Mouse (Mus musculus): ENCODE data around the gene Stab2.

Gene Stab2

DNA sequence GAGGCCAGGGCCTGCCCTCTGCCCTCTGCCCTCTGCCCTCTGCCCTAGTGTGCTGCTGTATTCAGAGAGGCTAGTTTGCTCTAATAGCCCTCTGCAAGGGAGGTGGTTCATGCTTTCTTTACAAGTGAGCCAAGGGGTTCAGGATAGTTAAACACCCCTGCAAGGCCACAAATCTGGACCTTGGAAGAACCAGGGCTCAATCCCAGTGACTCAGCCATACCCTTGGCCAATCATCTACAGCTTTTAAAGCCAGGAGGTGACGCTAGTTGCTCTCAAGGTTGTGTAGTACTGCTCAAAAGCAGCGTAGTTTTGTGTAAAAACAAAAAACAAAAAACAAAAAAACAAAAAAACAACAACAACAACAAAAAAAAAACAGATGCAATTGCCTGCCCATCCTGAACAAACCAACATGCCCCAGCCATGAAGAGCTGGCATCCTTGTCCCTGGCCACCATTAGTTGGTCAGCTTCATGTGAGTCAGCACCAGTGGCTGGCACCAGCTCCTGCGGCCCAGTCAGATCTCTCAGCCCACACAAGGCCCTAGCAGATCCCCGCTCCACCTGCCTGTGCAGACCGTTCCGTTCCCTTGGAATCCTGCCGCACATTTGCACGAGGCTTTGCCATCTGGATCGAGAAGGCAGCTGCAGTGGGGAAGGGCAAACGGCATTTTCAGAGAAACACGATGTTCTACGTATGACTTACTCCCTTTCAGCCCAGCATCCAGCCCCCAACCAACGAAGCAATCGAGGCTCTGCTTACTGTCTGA lies 117.5 kb downstream of the Stab2 start:
- DNase-seq (ENCODE audit: low spot score): no peak

DNA sequence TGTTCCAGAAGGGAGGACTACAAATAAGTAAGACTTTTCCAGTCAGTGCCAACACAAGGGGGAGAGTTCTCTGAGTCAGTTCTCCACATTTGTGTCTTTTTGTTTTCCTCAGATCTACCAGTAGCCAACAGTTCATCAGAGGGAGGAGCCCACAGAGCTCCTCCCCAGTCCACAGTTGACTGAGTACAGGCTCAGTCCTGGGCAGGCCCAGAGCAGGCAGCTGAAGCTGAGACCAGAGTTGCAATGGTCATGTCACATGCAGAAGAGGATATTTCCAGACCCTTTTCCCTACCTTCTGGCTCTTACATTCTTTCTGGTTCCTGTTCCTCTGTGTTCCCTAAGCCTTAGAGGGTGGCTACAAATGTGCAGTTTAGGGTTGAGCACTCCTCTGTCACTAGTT lies 118.4 kb downstream of the Stab2 start:
- no peak for DNase-seq (ENCODE audit: low spot score)

DNA sequence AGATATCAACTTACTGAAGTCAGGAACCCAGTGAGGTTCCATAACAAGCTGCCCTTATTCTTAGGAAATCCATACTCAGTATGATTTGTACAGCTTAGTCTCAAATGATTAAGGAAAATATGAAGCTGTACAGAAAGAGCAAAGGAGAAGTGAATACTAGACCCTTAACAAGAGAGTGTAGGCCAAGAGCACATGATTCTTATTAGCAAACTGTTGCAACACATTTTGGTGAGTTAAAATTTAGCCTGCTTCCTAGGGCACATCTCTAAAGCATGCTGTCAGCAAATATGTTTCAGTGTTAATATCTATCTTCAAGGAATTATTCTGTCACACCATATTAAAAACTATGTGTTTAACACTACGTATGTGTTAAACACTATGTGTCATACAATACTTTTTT lies 121.4 kb downstream of the Stab2 start:
- no peak for DNase-seq (ENCODE audit: low spot score)

DNA sequence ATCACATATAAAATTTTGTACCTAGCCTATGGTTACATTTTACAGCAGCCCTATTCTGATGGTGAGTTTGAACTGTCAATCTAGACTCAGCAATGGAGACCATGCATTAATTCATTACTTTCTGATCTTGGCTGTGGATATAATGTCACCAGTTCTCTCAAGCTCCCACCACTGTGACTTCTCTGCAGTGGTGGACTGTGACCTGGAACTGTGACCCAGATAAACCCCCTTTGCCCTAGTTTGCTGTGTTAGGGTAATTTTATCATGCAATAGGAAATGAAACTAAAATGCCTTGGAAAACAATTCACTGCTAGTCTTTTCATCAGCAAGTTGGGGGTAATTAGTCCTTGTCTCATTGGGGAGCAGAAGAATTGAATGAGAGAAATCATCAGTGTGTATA lies 126.4 kb downstream of the Stab2 start:
- no peak for DNase-seq (ENCODE audit: low spot score)

DNA sequence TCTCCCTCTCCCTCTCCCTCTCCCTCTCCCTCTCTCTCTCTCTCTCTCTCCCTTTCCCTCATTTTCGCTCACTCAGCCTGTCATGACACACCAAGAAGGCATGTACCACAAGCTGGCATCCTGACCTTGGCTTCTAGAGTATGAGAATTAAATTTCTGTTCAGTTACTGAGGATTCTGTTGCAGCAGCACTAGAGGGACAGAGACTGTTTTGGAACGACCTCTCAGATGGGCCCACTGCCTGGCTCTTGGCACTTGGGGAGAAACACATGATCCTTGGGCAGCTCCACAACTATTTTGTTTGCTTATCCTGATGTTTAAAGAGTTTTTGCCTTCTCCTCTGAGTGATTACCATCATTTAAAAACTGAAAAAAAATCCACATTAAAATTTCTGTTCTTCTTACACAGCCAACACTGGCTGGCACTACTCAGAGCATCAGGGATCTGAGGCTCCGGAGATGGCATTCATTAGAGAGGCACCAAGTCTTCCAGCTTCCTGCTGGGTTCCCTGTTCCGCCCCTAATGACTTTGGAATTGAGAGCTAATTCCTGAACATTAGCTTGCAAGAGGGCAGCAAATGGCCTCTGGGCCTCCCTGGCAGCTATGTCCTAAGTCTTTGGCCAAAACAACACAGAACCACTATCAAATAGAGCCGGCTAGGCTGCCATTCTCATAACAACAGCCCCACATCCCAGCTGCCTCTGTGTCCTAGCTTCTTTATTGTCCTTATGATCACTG lies 127.6 kb downstream of the Stab2 start:
- peak; percentile 10 for DNase-seq (ENCODE audit: low spot score)

DNA sequence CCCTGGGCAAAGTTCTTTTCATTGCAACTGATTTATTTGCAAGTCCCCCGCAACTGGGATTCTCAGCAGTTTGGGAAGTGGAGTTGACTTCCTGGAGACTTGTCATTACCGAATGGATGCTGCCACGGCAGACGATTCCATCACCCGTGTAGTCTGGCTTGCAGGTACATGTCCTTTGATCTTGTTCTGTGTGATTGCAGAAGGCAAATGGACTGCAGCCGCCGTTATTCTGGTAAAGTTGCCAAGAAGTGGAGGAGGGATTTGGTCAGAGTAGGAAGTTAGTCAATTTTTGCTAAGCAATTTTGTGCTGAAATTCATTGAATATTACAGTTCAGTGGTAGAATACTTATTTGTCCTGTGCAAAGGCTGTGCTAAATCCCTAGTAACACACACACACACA lies 129.1 kb downstream of the Stab2 start:
- no peak for DNase-seq (ENCODE audit: low spot score)

DNA sequence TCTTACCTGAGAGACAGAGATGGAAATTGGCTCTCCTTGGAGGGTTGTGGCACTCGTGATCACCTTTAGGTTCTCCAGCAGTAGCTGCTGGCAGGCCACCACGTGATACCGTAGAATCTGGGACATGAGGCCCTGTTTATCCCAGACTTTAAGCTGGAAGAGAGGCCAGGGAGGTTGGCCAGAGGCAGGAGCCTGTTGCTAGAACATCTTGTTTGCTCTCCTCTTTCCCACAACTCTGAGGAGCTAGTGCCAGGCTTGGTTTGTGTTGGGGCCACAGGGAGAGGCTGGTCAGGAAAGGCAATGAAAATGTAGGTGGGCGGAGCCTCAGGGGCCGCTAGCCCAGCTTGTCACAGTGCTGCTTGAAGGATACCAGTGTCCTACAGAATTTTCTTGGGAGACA lies 135.2 kb downstream of the Stab2 start:
- no peak for DNase-seq (ENCODE audit: low spot score)

DNA sequence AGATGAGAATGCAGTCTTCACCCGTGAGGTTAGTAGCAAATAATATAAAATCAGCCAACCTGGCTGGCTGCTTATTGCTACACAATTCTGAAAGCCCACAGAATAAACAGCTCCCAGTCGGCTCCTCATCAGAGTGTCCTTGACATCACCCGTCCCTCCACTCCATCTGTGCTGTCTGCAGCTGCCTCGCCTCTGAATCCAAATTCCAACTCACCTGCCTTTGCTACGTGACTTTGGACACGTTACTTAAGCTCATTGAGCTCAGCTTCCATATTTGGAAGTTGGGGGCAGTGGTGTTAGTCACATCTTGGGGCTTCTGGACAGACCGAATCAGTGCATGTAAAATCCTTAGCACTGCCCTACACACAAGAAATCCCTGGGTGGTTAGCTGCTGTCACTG lies 135.7 kb downstream of the Stab2 start:
- no peak for DNase-seq (ENCODE audit: low spot score)

DNA sequence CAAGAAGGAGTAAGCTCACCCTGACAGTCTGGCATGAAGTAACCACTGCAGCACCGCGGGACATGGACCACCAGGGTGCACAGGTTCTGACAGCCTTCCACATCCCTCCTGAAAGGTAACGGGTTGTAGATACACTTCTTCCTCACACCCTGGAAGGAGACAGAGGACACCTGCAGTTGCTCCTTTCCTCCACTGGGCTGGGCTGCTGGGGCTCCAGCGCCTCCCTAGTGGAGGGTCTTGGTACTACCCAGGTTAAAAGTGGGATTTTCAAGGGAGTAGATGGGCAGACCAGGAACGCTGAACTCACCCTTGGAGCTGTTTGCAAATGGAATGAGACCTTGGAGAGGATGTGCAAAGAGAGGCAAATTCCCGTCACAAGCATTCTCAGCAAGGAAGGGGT lies 144.4 kb downstream of the Stab2 start:
- DNase-seq (ENCODE audit: low spot score): no peak

DNA sequence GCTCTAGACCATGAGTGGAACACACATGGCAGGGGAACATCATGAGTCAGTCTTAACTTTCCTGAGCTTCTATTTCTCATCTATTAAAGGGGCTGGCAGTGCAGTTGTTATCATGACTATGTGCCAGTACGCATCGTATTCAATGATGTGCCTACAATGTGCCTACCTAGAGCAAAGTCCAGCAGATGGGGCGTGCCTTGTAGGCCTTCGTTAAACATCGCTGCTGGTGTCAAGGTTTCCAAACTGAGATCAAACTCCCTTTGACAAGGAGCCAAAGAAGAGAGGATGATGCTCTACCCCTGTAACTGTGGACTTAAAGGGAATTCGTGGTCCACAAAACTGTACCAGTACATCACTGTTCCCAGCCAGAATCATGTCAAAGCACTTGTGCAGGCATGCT lies 145.3 kb downstream of the Stab2 start:
- no peak for DNase-seq (ENCODE audit: low spot score)

DNA sequence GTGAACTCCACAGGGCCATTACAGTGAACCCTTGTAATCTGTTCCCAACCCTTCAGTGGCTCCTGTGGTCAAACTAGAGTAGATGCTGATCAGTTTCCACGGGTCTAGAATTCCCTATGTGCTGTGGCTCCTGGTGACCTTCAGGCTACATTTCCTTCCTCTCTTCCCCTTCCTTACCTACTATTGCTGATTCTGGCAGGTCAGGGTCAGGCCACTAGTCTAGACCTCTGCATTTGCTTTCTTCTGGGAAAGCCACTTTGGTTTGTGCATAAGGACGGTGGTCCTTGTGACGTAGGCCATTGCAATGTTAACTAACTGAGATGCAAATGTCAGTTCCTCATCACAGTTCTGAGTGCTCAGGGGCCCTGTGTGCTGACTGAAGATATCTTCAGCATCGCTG lies 147.4 kb downstream of the Stab2 start:
- DNase-seq (ENCODE audit: low spot score): no peak

DNA sequence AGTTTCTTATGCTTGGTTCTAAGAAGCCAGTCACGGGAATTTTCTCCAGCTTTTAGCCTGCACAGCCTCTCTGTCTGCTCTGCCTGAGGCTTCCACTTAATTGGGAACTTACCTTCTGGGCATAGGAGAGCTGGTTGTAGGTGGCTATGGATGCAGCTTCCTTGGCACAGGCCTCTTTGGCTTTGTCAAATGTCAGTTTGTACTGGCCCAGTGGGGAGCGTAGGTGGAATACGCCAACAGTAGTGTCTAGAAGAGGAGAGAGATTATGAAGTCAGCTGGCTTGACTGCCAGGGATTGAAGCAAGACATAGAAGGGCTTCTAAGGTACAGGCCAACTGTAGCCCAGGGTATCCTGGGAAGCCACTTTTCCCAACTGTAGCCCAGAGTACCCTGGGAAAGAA lies 154.4 kb downstream of the Stab2 start:
- no peak for DNase-seq (ENCODE audit: low spot score)

DNA sequence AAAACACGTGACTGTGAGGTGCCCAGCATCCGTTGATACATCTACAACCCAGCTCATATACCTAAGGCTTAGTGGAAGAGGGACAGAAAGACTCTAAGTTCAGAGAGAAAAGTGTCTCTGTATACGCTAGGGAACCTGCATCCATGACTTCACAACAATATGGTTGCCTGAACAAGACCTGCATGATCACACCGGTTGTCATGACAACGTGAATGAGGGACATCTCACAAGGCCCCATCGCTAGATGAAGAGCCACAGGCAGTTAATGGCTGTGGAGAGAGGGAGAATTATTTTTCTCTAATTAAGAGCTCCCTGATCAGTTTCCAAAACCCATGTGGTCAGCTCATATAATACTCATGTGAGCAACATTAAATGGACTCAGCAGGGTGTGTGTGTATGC lies 155.7 kb downstream of the Stab2 start:
- DNase-seq (ENCODE audit: low spot score): no peak

DNA sequence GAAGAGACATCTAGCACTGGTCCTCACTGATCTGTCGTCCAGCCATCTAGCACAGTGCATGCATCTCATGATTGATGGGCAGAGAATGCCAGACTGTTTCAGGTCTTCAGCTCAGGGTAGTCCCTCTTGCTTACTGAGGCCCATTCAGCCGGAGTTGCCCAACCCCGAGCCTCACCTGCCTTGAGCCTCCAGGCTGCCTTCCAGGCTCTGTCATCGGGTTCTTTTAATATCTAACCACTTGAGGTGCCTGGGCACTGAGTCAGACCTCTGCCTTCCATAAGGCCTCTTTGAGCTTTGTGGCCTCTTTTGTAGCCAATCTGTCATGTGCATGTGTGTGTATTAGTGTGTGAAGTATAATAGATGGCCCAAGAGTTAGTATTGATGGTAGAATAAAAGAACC lies 158.3 kb downstream of the Stab2 start:
- no peak for DNase-seq (ENCODE audit: low spot score)

DNA sequence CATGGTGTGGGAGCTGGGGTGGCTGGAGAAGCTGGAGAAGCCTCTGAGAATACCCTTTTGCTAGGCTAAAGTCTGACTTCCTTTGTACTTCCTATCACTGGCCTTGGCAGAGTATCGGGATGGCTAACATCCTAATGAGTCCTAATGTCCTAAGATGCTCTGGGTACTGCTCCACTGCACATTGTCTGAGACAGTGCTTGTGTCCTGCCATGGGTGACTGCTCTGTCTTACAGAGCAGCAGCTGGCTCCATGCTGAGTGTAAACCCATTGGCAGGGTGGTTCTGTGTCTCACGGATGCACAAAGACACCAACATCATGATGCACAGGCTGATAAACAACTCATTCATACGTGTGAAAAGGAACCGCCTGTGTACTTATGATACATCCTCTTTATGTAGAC lies 158.7 kb downstream of the Stab2 start:
- no peak for DNase-seq (ENCODE audit: low spot score)

DNA sequence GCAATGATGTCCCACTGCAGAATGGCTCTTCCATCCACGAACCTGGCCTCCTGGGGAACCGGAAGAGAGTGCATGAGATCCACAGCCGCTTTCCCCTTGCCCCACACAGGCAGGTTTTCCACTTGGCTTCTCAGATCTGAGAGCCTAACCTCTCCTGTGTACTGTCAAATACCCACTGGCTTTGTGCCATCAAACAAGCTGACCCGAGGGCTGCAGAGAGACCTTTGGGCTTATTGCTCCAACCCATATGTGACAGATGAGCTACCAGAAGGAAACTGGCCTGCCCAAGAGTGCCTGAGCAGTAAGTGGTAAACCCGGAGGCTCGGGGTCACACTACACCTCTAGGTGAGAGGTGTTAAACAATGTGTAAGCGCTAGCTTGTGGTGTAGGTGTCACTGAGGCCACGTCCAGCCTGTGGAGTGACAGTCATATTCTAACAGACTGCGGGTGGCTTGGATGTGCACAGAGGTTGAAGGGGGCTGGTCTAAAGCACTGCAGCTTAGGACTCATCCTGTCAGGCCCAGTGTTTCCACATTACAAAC lies 160.8 kb downstream of the Stab2 start:
- no peak for DNase-seq (ENCODE audit: low spot score)

DNA sequence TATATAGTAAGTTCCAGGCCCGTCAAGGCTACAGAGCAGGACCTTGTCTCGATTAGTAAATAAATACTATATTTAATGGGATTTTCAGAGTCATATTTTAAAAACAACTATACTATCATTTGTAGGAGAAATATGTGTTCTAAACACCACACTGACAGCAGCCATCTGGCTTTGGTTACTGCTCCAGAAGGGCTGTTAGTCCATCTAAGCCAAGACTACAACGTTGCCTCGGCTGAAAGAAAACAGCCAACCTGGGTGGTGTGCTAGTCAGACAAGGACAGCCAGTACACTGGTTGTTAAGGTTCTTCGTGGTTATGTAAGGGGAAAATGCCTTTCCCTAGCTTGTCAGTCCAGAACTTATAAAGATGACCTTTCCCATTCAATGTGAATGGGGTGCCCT lies 165.2 kb downstream of the Stab2 start:
- no peak for DNase-seq (ENCODE audit: low spot score)

DNA sequence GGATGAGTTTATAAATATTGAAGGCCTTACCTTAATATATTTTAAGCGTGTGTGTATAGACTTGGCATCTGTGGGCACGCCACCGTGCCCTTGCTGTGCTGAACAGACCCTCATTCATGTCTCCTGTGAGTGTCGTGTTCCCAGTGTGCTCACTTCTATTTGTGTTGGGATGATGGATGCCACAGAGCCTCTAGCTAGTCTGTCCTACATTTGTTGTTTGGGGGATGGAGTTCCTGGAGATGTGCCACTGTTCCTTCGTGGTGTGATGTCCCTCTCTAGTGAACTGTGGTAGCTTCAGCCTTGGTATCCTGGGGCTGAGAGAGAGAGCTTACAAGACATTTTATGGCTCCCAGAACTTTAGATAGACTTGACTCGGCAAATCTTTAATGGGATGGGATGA lies 169.0 kb downstream of the Stab2 start:
- DNase-seq (ENCODE audit: low spot score): no peak

DNA sequence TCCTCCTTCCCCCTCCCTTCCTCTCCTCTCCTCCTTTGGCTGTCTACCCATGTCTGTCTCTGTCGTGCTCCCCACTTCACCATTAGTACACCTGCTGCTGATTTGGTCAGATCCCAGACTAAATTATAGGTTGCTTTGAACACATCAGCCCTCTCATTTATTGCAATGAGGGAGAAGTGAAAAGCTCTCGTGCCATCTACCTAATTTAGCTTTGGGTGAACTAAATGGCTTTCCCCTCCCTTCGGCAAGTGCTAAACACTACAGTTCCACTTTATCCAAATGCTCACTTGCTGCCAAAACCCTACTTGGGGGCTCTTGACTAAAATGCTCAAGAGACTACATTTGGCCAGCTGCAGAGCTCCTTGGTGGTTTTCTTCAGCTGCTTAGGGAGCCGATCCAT lies 171.0 kb downstream of the Stab2 start:
- peak; percentile 58 for DNase-seq (ENCODE audit: low spot score)

DNA sequence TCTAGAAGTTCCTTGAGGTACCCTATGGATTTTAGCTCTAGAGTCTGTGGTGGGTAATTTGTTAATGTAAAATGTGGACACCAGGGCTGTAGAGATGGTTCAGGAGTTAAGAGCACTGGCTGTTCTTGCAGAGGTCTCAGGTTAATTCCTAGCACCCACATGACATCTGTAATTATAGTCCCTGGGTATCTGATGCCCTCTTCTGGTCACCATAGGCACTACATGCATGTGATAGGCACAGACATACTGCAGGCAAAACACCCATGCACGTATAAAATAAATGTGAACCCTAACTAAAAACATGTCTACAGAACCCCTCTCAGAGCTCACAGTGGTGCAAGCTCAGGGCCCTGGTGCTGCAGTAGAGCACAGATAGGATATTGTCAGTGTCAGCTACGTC lies 178.3 kb downstream of the Stab2 start:
- DNase-seq (ENCODE audit: low spot score): no peak

DNA sequence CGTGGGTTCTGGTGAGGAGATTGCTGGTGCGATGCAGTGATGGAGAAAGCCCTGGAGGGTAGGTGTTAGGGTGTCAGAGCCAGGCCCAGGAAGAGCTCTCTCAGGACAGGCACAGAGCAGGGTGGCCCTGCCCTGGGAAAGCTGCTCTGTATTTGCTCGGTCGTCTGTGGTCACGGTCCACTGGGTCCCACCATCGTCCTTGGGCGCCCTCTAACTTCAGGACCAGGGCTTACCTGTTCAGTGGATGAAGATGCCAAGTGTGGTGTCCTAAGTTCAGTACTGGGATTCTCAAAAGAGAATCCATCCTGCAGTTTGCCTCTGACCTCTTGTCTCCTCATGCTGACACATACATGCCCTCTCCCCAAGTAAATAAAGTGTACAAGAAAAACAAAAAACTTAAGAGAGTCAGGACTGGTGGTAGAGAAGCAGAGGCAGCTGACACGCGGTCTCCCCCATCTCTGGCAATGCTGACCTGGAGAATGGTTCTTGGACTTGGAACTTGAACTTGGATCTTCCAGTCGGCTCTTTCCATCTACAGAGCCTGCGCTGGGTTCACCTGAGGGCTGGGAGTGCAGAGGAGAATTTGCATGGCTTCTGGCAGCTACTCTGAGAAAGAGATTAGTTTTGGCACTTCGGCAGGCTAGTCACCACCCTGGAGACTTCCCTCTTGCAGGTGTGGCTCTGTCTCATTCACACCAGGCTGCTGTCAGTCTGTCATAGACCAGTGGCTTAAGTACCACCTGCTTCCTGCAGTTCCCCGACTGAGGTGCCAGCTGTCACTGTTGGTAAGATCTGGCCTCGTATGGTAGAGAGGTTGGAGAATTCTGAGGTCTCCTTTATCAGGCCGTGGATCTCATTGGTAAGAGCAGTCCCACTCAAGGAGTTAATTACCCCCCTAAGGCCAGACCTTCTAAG lies 179.3 kb downstream of the Stab2 start:
- DNase-seq (ENCODE audit: low spot score): no peak

DNA sequence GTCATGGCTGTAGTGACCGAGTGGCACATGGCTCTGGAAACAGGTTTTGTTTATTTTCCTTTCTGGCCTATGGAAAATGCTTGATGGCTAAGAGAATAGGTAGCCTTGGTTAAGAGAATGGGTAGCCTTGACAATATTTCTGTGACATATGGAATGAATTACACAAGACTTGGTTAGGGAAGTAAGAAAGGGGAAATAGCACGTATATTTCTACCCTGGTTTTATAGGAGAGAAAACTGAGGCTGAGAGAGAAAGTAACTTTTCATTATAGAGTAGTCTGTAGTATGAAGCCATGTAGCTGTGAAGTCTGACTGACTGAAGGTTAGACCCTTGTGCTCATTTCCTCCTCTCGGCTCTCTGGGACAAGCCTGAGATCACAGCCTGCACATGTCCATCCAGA lies 180.9 kb downstream of the Stab2 start:
- DNase-seq (ENCODE audit: low spot score): no peak
